Mouse (Mus musculus): ENCODE data around the gene Trappc10.

Gene Trappc10

GRCm38 (mm10) chr10:78244438-78245224 lies at the start of gene Trappc10:
TSS of gene Trappc10 (minus strand) at chr10:78244641.
- peak; percentile 45 for DNase-seq (ENCODE audit: low spot score)

- no peak for DNase-seq (ENCODE audit: low spot score)
These were observed 49.1 kb upstream of the Trappc10 start for GRCm38 (mm10) chr10:78293576-78293975.

DNA sequence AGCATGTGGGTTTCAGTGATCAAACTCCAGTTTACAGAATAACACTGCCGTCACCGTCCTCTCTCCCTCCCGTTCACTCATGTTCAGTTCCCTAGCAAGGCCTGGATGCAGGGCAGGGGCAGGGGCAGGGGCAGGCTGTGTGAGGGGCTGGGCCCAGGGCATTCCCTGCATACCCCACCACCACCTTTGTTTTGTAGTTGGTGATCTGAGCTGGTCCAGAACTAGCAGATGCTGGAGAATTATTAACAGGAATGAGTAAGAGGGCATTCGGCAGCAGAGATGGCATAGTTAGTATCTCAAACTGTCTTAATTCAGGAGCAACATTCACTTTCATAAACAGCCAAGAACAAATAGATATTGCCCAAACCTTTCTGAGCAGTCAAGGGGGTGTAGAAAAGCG lies 47.9 kb upstream of the Trappc10 start:
- no peak for DNase-seq (ENCODE audit: low spot score)

- no peak for DNase-seq (ENCODE audit: low spot score)
These were observed 46.5 kb upstream of the Trappc10 start for GRCm38 (mm10) chr10:78290730-78291535.

DNA sequence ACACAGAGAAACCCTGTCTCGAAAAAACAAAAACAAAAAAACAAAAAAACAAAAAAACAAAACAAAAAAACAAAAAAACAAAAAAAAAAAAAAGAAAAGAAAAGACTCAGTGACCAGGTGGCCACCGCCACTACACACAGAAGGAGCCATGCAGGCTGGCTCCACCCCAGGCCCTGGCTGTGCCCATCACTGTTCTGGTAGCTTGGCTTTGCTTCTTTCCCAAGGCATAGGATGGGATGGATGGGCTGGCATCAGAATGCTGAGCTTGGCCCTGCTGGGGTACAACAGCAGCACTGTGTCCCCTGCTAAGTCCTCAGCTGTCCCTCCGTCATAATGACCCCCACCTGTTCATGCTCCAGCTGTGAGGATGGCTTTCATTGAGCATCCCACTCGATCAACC lies 44.5 kb upstream of the Trappc10 start:
- DNase-seq (ENCODE audit: low spot score), result no peak

GRCm38 (mm10) chr10:78288135-78288534 lies 43.7 kb upstream of the Trappc10 start:
- DNase-seq (ENCODE audit: low spot score), result no peak

GRCm38 (mm10) chr10:78287465-78288132 lies 43.2 kb upstream of the Trappc10 start:
- no peak for DNase-seq (ENCODE audit: low spot score)

DNA sequence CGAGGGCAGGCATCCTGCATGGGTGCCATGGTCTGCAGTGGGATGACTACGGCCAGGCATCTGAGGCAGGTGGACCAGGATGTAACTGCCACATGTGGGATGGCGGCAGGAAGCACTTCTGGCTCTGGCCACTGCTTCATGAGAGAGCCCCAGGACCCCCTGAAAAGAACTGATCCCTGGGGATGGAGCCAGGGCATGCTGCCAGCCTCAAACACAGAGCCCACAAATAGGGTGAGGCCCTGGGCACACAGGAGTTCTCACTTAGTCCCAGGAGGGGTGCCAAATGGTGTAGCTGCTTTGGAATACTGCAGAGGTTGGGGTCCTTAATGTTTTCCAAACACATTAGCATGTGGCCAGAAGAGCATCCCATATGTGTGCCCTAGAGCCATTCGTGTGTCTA lies 41.5 kb upstream of the Trappc10 start:
- no peak for DNase-seq (ENCODE audit: low spot score)

DNA sequence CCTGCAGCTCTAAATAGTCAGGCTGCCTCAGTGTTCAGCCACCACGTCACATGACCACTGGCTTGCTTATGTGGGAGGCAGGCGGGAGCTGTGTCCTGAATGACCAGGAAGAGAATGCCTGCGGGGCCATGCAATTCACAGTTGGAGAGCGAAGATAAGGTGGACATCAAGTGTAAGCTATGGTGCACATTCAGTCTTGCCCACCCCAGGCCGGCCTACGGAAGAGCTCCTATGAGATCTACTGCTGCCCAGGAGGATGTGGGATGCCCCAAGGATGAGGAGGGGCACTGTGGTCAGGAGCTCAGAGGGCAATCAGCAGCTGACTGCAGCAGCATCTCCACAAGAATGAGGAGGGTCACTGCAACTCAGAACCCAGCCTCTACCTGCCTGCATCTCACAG lies 41.0 kb upstream of the Trappc10 start:
- no peak for DNase-seq (ENCODE audit: low spot score)

DNA sequence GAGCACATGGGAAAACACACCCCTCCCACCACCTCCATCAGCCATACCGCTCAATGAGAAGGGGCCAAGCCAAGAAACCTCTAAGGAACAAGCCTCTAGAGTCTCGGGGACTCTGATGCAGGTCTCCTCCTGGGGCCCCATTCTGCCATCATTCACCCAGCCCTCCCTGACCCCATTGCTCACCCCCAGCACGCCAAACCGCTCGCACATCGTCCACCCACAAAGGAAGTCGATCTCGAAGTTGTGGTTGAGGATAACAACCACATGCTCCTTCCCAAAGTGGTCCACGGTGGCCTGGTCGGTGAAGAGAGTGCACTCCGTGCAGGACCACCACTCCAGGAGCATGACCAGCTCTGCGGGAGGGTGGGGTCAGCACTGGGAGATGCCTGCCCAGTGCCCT lies 40.4 kb upstream of the Trappc10 start:
- no peak for DNase-seq (ENCODE audit: low spot score)

GRCm38 (mm10) chr10:78282411-78282810 lies 38.0 kb upstream of the Trappc10 start:
- no peak for DNase-seq (ENCODE audit: low spot score)

GRCm38 (mm10) chr10:78280486-78280885 lies 36.0 kb upstream of the Trappc10 start:
- no peak for DNase-seq (ENCODE audit: low spot score)

DNA sequence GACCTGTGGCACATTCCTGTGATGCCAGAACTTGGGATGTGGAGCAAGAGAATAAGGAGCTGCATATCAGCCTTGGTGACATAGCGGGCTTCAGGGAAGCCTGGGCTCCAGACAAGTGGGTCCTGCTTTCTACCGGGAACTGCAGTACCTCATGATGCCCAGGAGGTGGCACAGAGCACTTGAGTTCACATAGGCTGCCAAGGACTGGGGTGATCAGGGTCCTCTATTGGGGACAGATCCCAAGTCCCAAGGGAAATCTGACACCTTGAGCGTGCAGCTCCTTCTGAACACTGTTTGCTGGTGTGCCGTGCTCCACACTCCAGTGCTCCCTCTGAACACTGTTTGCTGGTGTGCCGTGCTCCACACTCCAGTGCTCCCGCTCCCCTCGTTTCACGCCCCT lies 34.8 kb upstream of the Trappc10 start:
- DNase-seq (ENCODE audit: low spot score), result no peak

DNA sequence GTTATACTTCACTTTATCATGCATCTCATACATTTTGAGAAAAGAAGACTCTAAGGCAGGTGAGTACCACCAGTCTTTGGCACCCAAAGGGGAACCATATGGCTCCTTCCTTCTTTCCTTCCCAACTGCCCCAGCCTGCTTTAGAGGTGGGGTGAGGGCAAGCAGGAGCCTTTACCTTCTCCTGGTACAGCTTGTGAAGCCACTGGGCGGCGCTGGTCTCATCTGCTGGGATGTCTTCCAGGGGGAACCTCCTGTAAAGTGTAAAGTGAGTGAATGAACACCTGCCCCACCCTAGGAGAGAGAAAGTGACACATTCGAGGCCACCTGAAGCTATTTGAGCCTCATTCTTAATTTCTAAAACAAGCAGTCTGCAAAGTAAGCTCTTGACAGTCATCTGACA lies 33.4 kb upstream of the Trappc10 start:
- no peak for DNase-seq (ENCODE audit: low spot score)

DNA sequence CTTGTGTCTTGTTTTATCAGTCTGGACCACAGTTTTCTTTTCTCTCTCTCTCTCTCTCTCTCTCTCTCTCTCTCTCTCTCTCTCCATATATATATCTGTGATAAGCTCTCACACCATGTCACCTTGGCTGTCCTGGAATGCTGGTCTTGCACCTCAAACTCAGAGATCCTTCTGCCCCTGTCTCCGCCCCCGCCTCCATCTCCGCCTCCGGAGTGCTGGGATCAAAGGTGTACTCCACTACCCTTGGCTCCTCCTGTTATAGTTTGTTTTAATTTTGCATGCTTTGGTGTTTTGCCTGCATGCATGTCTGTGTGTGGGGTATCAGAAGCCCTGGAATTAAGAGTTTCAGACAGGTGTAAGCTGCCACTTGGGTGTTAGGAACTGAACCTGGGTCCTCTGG lies 31.8 kb upstream of the Trappc10 start:
- no peak for DNase-seq (ENCODE audit: low spot score)

- no peak for DNase-seq (ENCODE audit: low spot score)
These were observed 28.5 kb upstream of the Trappc10 start for GRCm38 (mm10) chr10:78272932-78273331.

DNA sequence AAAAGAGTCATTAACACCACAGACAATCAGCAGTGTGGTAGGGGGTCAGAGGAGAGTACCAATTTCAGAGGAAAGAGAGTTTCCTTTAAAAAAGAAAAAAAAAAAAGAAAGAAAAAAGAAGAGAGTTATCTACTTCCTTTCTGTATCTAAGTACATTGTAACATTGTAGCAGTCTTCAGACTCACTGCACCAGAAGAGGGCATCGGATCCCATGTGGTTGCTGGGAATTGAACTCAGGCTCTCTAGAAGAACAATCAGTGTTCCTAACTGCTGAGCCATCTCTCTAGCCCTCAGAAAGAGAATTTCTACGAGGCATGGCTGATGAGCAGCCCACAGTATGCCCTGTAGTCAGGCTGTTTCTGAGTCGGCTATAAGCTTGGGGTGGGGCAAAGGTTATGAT lies 21.4 kb upstream of the Trappc10 start:
- DNase-seq (ENCODE audit: low spot score), result no peak

DNA sequence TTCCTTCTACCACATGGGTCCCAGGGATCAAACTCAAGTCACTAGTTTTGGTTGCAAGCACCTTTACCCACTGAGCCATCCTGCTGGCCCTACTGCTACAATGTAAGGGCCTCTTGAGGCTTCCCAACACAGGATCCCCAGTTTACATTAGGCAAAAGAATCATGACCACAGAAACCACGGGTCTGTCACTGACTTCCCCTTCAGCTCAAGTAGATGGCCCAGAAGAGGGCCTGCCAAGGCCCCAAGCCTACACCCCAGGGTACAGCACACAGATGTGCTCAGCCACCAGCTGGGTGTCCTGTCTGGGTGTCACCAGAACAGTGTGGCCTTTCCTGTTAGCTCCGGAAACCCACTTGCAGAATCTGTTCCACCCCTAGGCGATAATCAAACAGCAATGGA lies 20.3 kb upstream of the Trappc10 start:
- DNase-seq (ENCODE audit: low spot score), result no peak

- no peak for DNase-seq (ENCODE audit: low spot score)
These were observed 16.6 kb upstream of the Trappc10 start for GRCm38 (mm10) chr10:78260916-78261650.

DNA sequence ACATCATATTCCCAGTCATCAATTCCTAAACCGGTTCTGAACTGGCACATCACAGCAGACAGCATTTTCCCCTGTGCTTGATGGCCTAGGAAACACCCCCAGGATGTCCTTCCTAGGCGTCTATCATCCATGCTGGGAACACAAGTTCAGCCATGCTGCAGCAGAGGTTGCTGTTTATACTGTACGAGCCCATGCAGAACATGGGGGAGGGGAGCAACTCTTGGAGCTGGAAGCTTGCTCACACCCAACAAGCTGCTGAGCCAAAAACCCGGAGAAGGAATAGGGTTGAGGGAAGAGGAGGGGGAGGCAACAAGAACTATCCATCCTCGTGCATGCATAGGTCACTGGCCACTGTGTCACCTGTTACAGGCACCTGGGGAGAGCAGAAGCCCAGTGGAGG lies 15.9 kb upstream of the Trappc10 start:
- DNase-seq (ENCODE audit: low spot score), result no peak

DNA sequence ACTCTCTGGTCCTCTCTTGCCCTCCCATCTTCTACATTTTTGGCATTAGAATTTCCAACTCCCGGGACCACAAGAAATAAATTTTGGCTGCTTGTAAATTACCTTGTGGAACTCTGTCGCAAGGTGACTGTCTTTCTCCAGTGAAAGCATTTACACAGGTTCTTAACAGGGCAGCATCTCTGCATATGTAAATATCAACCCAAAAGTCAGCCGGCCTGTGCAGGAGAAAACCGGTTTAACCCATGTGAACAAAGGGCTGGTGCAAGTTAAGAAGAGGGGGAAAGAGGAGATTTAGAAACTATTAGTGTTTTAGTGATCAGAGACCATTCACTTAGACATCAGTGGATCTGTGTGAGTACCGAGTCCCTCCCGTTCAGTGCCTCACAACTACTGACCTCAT lies 15.3 kb upstream of the Trappc10 start:
- DNase-seq (ENCODE audit: low spot score), result no peak

GRCm38 (mm10) chr10:78259230-78259629 lies 14.8 kb upstream of the Trappc10 start:
- DNase-seq (ENCODE audit: low spot score), result no peak
